Mouse (Mus musculus): ENCODE measurements around the gene Cops9.

The Cops9 gene

GRCm38 (mm10) chr1:92594111-92594510, 47.7 kb downstream of the Cops9 start, which contains the start of gene Olfr1411:
TSS of gene Olfr1411 (plus strand) at chr1:92594411.
- DNase-seq: no peak

Measured in thymus, adult 18-20 months (tissue).